Mouse (Mus musculus) common myeloid progenitor, adult 5-6 weeks (primary cell): ENCODE results near the gene 1600014C23Rik. TPM values are rescaled to one million over a fixed set of nuclear protein-coding genes. Genes with fewer than 3 reads are reported as not detected.

Experiments used
- ATAC-seq: replicated peaks from 2 replicates; pipeline ENCODE4 v1.8.0; 2016; ENCODE audit warnings: low read depth, mild to moderate bottlenecking, moderate TSS enrichment, inconsistent platforms; ENCODE audit not compliant: poor library complexity, severe bottlenecking
- total RNA-seq: library from RNA; stranded (forward); fragments of 200-1000, 187-1606 nt; gene quantifications from 2 replicates; pipeline ENCODE4 v1.2.3, GENCODE M21; 2017

Gene 1600014C23Rik
- total RNA-seq, 1 experiment from 2014 or later = not detected

GRCm38 (mm10) chr17:45696981-45697380, 36.7 kb downstream of the 1600014C23Rik start:
- no peak for ATAC-seq

GRCm38 (mm10) chr17:45695227-45696120, 38.2 kb downstream of the 1600014C23Rik start:
- peak; percentile 68 for ATAC-seq

- no peak for ATAC-seq
Observed at GRCm38 (mm10) chr17:45693812-45694565, 39.7 kb downstream of the 1600014C23Rik start.

- no peak for ATAC-seq
Observed at GRCm38 (mm10) chr17:45692159-45692558, 41.5 kb downstream of the 1600014C23Rik start.

GRCm38 (mm10) chr17:45690044-45690443, 43.6 kb downstream of the 1600014C23Rik start:
- no peak for ATAC-seq

GRCm38 (mm10) chr17:45689120-45689519, 44.5 kb downstream of the 1600014C23Rik start:
- no peak for ATAC-seq

- ATAC-seq = peak; percentile 36
Observed at GRCm38 (mm10) chr17:45686716-45687115, 46.9 kb downstream of the 1600014C23Rik start, which contains the start of gene Tmem63b. Tmem63b (minus strand) TSS chr17:45686905.

GRCm38 (mm10) chr17:45686093-45686619, 47.5 kb downstream of the 1600014C23Rik start, which contains the start of gene Mrpl14:
Mrpl14 (plus strand) TSS chr17:45686322.
- ATAC-seq = peak; percentile 63

- ATAC-seq = peak; percentile 54
Observed at GRCm38 (mm10) chr17:45685171-45686092, 48.2 kb downstream of the 1600014C23Rik start.

GRCm38 (mm10) chr17:45684667-45685131, 48.9 kb downstream of the 1600014C23Rik start:
- ATAC-seq = no peak

Other genes starting within 250 kb of the 1600014C23Rik start
- 11.1 and 11.4 TPM in 2 replicates for gene Aars2, start 227.0 kb downstream of the 1600014C23Rik start, total RNA-seq
- not detected in 2 replicates for gene Tcte1, start 210.4 kb downstream of the 1600014C23Rik start, total RNA-seq
- 0.53 TPM in 1 of 2 replicates, not detected in the other for gene Tmem151b, start 184.2 kb downstream of the 1600014C23Rik start, total RNA-seq
- gene Nfkbie, start 178.1 kb downstream of the 1600014C23Rik start, total RNA-seq = 10.1 and 11.0 TPM in 2 replicates
- gene Slc35b2, start 170.0 kb downstream of the 1600014C23Rik start, total RNA-seq = 49.6 and 93.8 TPM in 2 replicates
- 2,806 and 3,169 TPM in 2 replicates for gene Hsp90ab1, start 160.6 kb downstream of the 1600014C23Rik start, total RNA-seq
- gene Slc29a1, start 134.2 kb downstream of the 1600014C23Rik start, total RNA-seq = 80.6 and 109 TPM in 2 replicates
- not detected in 2 replicates for gene Mymx, start 131.7 kb downstream of the 1600014C23Rik start, total RNA-seq
- gene Capn11, start 74.5 kb downstream of the 1600014C23Rik start, total RNA-seq = 0.27 and 0.34 TPM in 2 replicates
- 11.0 and 14.4 TPM in 2 replicates for gene Mrpl14, start 47.5 kb downstream of the 1600014C23Rik start, total RNA-seq
- 5.2 and 7.0 TPM in 2 replicates for gene Tmem63b, start 46.9 kb downstream of the 1600014C23Rik start, total RNA-seq